ENCODE assay signal across 8 mouse cellular contexts in genomic region chr4:115737551-115738041, GRCm38 (mm10). TPM values are rescaled to one million over a fixed set of nuclear protein-coding genes. Genes with fewer than 3 reads are reported as not detected.
A peak's percentile ranks its signal among the peaks of the same experiment; 100 is the strongest.
DNase-seq lines count a peak whose midpoint lies in the region; ATAC-seq and TF ChIP-seq lines count a peak whose summit lies in the region.

Gene Efcab14, plus strand, starts transcription at chr4:115737744.

- peaks cover 6% of the 10 kb centered on the region for H3K36me3 ChIP-seq in hindbrain, postnatal 0 days (ENCODE audit: insufficient read depth, low read length)

- peak; percentile 63 for TF ChIP-seq CTCF in gastrocnemius, adult 2 months (IDR thresholded peaks at IDR 0.05)
- TF ChIP-seq CTCF in hindbrain, postnatal 0 days (IDR thresholded peaks at IDR 0.05; ENCODE audit: low read depth): peak; percentile 62
- peak; percentile 53 for TF ChIP-seq CTCF in left cerebral cortex, adult 2 months (IDR thresholded peaks at IDR 0.05)

- H3K27me3 ChIP-seq in hindbrain, postnatal 0 days (ENCODE audit: insufficient read depth, low read length): no peaks in the 10 kb centered on the region

- under 1% methylated on average over 42 of the region's 45 CpGs for WGBS in hindbrain, postnatal 0 days

- no peaks in the 10 kb centered on the region; the same call in 1 of the 2 replicates for H3K4me1 ChIP-seq in hindbrain, postnatal 0 days (ENCODE audit: insufficient read depth, low read length)

- peak; percentile 100 for DNase-seq in ZHBTc4 (ENCODE audit: low read depth, low spot score)
- peak; percentile 99 for DNase-seq in gastrocnemius, adult 2 months
- DNase-seq in hindbrain, postnatal 0 days (ENCODE audit: low spot score): peak; percentile 99
- DNase-seq in left cerebral cortex, adult 2 months (ENCODE audit: extremely low spot score in 1 of 2, low spot score in 2 of 2): peak; percentile 97 to 98
- DNase-seq in right cerebral cortex, adult 2 months (ENCODE audit: low spot score in 2 of 2): peak; percentile 96 to 97
- DNase-seq in urinary bladder, postnatal 14 days (ENCODE audit: low spot score): peak; percentile 99

- peak; percentile 90 for ATAC-seq in common myeloid progenitor, adult 5-6 weeks (replicated peaks; ENCODE audit: low read depth, poor library complexity, severe bottlenecking)
- ATAC-seq in hindbrain, postnatal 0 days: peak; percentile 99
- ATAC-seq in megakaryocyte, adult 5-6 weeks (ENCODE audit: poor library complexity, severe bottlenecking): peak; percentile 88

- peak within 1 kb of the TSS; percentile 77 for H3K9ac ChIP-seq in hindbrain, postnatal 0 days (replicated peaks; ENCODE audit: low read length)

- H3K27ac ChIP-seq in gastrocnemius, adult 2 months: peak within 1 kb of the TSS; percentile 96
- H3K27ac ChIP-seq in hindbrain, postnatal 0 days: peak within 1 kb of the TSS; percentile 77
- H3K27ac ChIP-seq in left cerebral cortex, adult 2 months: peak within 1 kb of the TSS; percentile 87

- no peaks in the 10 kb centered on the region for H3K9me3 ChIP-seq in hindbrain, postnatal 0 days (ENCODE audit: low read length)

- peak within 1 kb of the TSS; percentile 99 for H3K4me3 ChIP-seq in gastrocnemius, adult 2 months
- peak within 1 kb of the TSS; percentile 76 for H3K4me3 ChIP-seq in hindbrain, postnatal 0 days (ENCODE audit: low read length)
- peak within 1 kb of the TSS; percentile 90 for H3K4me3 ChIP-seq in left cerebral cortex, adult 2 months

- peak within 1 kb of the TSS; percentile 61 for H3K4me2 ChIP-seq in hindbrain, postnatal 0 days (ENCODE audit: low read depth, low read length)

- intact Hi-C loops in gastrocnemius, adult 2 months (cut with DNase I): loop anchor here (5.0 kb wide), 1 partner anchor 100 kb away; the partner anchor contains the start of gene Mknk1
- intact Hi-C loops in left cerebral cortex, adult 2 months (cut with DNase I): loop anchor here (10.0 kb wide), 1 partner anchor 743 kb away; no protein-coding TSS in a partner anchor

RNA-seq across cellular contexts. Expression of gene Efcab14, which starts in this region (rescaled TPM):
- total RNA-seq in common myeloid progenitor, adult 5-6 weeks (2017): 32.8 and 48.6 TPM in 2 replicates
- total RNA-seq in gastrocnemius, adult 2 months (2021): 10 to 100 TPM; 35.7 to 49.5 TPM
- 17.1 and 20.5 TPM in 2 replicates for total RNA-seq in hindbrain, postnatal 0 days (2014; rRNA removed)
- 17.0 and 17.9 TPM in 2 replicates for polyA plus RNA-seq in hindbrain, postnatal 0 days (2015; fragmentation: Nextera tagmentation; extraction: Ambion mirVana)
- 10 to 100 TPM; 50.7 to 52.5 TPM for total RNA-seq in left cerebral cortex, adult 2 months (2021)
- total RNA-seq in megakaryocyte, adult 5-6 weeks (2015): 45.3 and 45.4 TPM in 2 replicates
- total RNA-seq in megakaryocyte, adult 5-6 weeks (2017): 27.7 and 28.5 TPM in 2 replicates

Comparison
In these comparisons a context has a peak if more than half of its experiments do, and no peak if none do; other contexts are left out.
1. Peak in every context shown above with its lines: DNase-seq, ATAC-seq, H3K4me3 ChIP-seq and H3K27ac ChIP-seq.